Mouse (Mus musculus): Measurements from ENCODE around the gene Atp6v1fnb. TPM values are rescaled to one million over a fixed set of nuclear protein-coding genes. Genes with fewer than 3 reads are reported as not detected.

The Atp6v1fnb gene
- 0.34 TPM in 1 of 2 replicates, not detected in the other for polyA plus RNA-seq (2012; rRNA removed)

DNA sequence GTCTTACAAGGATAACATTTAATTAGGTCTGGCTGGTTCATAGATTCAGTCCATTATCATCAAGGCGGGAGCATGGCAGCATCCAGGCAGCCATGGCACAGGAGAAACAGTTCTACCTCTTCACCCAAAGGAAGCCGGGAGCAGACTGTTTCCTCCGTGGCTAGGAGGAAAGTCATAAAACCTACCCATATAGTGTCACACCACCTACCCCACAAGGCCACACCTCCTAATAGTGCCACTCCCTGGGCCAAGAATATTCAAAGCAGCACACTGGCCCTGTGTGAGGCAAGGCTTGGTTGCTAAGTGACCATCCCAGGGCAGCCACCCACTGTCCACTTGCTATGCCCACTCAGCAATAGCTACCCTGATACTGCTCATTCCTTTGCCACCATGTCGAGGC, at the start of gene Atp6v1fnb:
Atp6v1fnb (plus strand) TSS at position 301 of the 400 bp plus-strand sequence.
- Histone ChIP-seq H3K4me1 (ENCODE audit: control insufficient read depth, insufficient read depth, insufficient read length) (peaks cover 19% of the 10 kb centered on the region; the same call in 1 of the 2 replicates), H3K4me3 (ENCODE audit: extremely low read depth, insufficient read depth, insufficient read length) (no peak within 1 kb of the TSS), H3K27ac (ENCODE audit: insufficient read depth, low read length) (no peak within 1 kb of the TSS), H3K27me3 (ENCODE audit: control insufficient read depth, insufficient read depth, low read length) (no peaks in the 10 kb centered on the region), H3K36me3 (ENCODE audit: control insufficient read depth, insufficient read depth, low read length) (peaks cover 7% of the 10 kb centered on the region)
- DNase-seq (ENCODE audit: low read depth in 1 of 2, low spot score in 2 of 2) = no peak
- WGBS = 90% methylated on average over 4 of the region's 4 CpGs
- no peak for TF ChIP-seq POLR2A (IDR thresholded peaks at IDR 0.05; ENCODE audit: low read depth, low read length)

GRCm38 (mm10) chr6:29425118-29425517, 46.1 kb upstream of the Atp6v1fnb start:
- Histone ChIP-seq H3K4me3 (ENCODE audit: extremely low read depth, insufficient read depth, insufficient read length) (no peak overlapping the region), H3K4me1 (ENCODE audit: control insufficient read depth, insufficient read depth, insufficient read length) (no peaks in the 10 kb centered on the region), H3K27me3 (ENCODE audit: control insufficient read depth, insufficient read depth, low read length) (no peaks in the 10 kb centered on the region), H3K27ac (ENCODE audit: insufficient read depth, low read length) (no peak overlapping the region), H3K36me3 (ENCODE audit: control insufficient read depth, insufficient read depth, low read length) (no peaks in the 10 kb centered on the region)
- no peak for TF ChIP-seq CTCF (IDR thresholded peaks at IDR 0.05; ENCODE audit: extremely low read depth, insufficient read depth, insufficient read length, insufficient replicate concordance)
- no peak for TF ChIP-seq POLR2A (IDR thresholded peaks at IDR 0.05; ENCODE audit: low read depth, low read length)
- DNase-seq (ENCODE audit: low read depth in 1 of 2, low spot score in 2 of 2) = no peak
- WGBS = 92% methylated on average over 8 of the region's 8 CpGs

GRCm38 (mm10) chr6:29426331-29426730, 44.9 kb upstream of the Atp6v1fnb start:
- no peak for DNase-seq (ENCODE audit: low read depth in 1 of 2, low spot score in 2 of 2)
- no peak overlapping the region for H3K27ac ChIP-seq (ENCODE audit: insufficient read depth, low read length)
- no peaks in the 10 kb centered on the region for H3K36me3 ChIP-seq (ENCODE audit: control insufficient read depth, insufficient read depth, low read length)
- 87% methylated on average over 6 of the region's 6 CpGs for WGBS
- H3K4me1 ChIP-seq (ENCODE audit: control insufficient read depth, insufficient read depth, insufficient read length) = no peaks in the 10 kb centered on the region
- no peak overlapping the region for H3K4me3 ChIP-seq (ENCODE audit: extremely low read depth, insufficient read depth, insufficient read length)
- TF ChIP-seq CTCF (IDR thresholded peaks at IDR 0.05; ENCODE audit: extremely low read depth, insufficient read depth, insufficient read length, insufficient replicate concordance) = no peak
- TF ChIP-seq POLR2A (IDR thresholded peaks at IDR 0.05; ENCODE audit: low read depth, low read length) = no peak
- H3K27me3 ChIP-seq (ENCODE audit: control insufficient read depth, insufficient read depth, low read length) = no peaks in the 10 kb centered on the region

DNA sequence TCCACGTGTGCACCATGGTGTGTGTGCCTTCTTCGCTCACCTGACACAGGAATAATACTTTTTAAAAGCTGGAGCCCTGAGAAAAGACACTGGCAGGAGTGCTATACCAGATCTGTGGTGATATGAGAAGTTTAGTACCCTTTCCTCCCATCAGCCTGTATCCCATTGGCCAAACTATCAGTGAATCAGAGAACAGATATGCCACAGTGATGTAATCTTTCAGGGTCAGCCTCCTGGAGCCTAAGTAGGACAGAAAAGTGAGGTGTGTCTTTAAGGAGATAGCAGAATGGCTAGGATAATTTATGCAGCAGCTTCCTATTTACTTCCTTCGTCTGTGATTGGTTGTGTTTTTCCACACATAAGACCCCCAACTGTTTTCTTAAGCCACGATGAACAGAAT, 43.1 kb upstream of the Atp6v1fnb start:
- H3K27me3 ChIP-seq (ENCODE audit: control insufficient read depth, insufficient read depth, low read length) = peaks cover 3% of the 10 kb centered on the region
- WGBS = 69% methylated on average over 4 of the region's 4 CpGs
- peaks cover under 1% of the 10 kb centered on the region; the same call in 1 of the 2 replicates for H3K4me1 ChIP-seq (ENCODE audit: control insufficient read depth, insufficient read depth, insufficient read length)
- DNase-seq (ENCODE audit: low read depth in 1 of 2, low spot score in 2 of 2) = no peak
- no peak overlapping the region for H3K27ac ChIP-seq (ENCODE audit: insufficient read depth, low read length)
- no peak for TF ChIP-seq CTCF (IDR thresholded peaks at IDR 0.05; ENCODE audit: extremely low read depth, insufficient read depth, insufficient read length, insufficient replicate concordance)
- TF ChIP-seq POLR2A (IDR thresholded peaks at IDR 0.05; ENCODE audit: low read depth, low read length) = no peak
- no peak overlapping the region for H3K4me3 ChIP-seq (ENCODE audit: extremely low read depth, insufficient read depth, insufficient read length)
- no peaks in the 10 kb centered on the region for H3K36me3 ChIP-seq (ENCODE audit: control insufficient read depth, insufficient read depth, low read length)

DNA sequence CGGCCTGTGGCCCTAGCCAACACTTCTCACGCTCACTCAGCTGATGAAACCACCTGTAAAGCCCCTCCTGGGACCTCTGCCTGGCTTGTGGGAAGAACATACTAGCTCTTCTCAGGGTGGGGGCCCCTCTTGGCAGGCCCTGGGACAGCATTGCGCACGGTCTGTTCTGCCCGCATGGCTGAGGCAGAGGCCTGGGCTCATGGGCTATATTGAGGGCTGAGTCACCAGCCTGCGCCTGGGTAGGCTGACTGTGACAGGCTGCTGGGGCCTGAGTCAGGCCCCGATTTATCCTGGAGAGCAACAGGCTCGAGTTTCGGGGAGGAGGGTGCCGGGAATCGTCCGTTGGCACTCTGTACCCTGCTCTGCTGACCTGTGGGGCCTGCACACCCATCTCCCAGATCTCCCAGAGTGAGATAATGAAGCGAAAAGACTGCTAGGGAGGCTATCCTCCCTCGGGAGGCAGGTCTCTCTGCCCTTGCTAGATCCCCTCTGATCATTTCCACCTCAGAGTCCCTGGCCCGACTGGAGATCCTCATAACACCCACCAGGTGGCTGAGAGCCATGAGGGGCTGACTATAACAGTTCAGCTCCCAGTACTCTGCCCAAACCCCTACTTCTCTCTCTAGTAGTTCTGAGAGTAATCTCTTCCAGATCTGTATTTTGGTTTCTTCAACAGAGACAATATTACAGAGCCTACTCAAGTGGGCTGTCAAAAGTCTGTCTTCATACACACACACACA, 40.4 kb upstream of the Atp6v1fnb start:
- H3K4me3 ChIP-seq (ENCODE audit: extremely low read depth, insufficient read depth, insufficient read length) = no peak overlapping the region
- DNase-seq (ENCODE audit: low read depth in 1 of 2, low spot score in 2 of 2) = no peak
- no peak for TF ChIP-seq CTCF (IDR thresholded peaks at IDR 0.05; ENCODE audit: extremely low read depth, insufficient read depth, insufficient read length, insufficient replicate concordance)
- TF ChIP-seq POLR2A (IDR thresholded peaks at IDR 0.05; ENCODE audit: low read depth, low read length) = no peak
- H3K4me1 ChIP-seq (ENCODE audit: control insufficient read depth, insufficient read depth, insufficient read length) = peaks cover 5% of the 10 kb centered on the region
- WGBS = 73% methylated on average over 15 of the region's 15 CpGs
- no peaks in the 10 kb centered on the region for H3K36me3 ChIP-seq (ENCODE audit: control insufficient read depth, insufficient read depth, low read length)
- no peak overlapping the region for H3K27ac ChIP-seq (ENCODE audit: insufficient read depth, low read length)
- peaks cover 12% of the 10 kb centered on the region for H3K27me3 ChIP-seq (ENCODE audit: control insufficient read depth, insufficient read depth, low read length)

DNA sequence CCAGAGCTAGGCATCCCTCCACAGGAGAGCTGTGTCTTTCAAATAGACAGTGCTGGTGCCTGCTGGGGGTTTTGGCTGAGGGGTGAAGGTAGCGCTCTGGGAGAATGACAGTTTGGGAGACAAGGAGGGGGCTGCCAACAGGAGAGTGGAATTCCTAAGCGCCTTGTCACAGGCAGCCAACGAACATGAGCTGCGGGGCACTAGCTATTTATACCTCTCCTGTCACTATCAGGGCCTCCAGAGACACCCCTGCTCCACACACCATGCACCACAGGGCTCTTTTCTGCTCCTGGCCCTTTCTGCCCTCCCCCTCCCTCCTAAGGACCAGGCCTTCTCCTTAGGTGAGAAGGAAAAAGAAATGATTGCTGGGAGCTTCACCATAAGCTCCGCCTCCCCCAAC, 39.8 kb upstream of the Atp6v1fnb start:
- peaks cover 14% of the 10 kb centered on the region for H3K27me3 ChIP-seq (ENCODE audit: control insufficient read depth, insufficient read depth, low read length)
- TF ChIP-seq POLR2A (IDR thresholded peaks at IDR 0.05; ENCODE audit: low read depth, low read length) = no peak
- no peak for TF ChIP-seq CTCF (IDR thresholded peaks at IDR 0.05; ENCODE audit: extremely low read depth, insufficient read depth, insufficient read length, insufficient replicate concordance)
- WGBS = 73% methylated on average over 5 of the region's 5 CpGs

GRCm38 (mm10) chr6:29432156-29432555, 39.1 kb upstream of the Atp6v1fnb start:
- no peak for TF ChIP-seq CTCF (IDR thresholded peaks at IDR 0.05; ENCODE audit: extremely low read depth, insufficient read depth, insufficient read length, insufficient replicate concordance)
- no peak for TF ChIP-seq POLR2A (IDR thresholded peaks at IDR 0.05; ENCODE audit: low read depth, low read length)
- Histone ChIP-seq H3K36me3 (ENCODE audit: control insufficient read depth, insufficient read depth, low read length) (no peaks in the 10 kb centered on the region), H3K4me1 (ENCODE audit: control insufficient read depth, insufficient read depth, insufficient read length) (peaks cover 5% of the 10 kb centered on the region), H3K27ac (ENCODE audit: insufficient read depth, low read length) (no peak overlapping the region), H3K4me3 (ENCODE audit: extremely low read depth, insufficient read depth, insufficient read length) (no peak overlapping the region), H3K27me3 (ENCODE audit: control insufficient read depth, insufficient read depth, low read length) (peaks cover 14% of the 10 kb centered on the region)
- no peak for DNase-seq (ENCODE audit: low read depth in 1 of 2, low spot score in 2 of 2)
- WGBS = 55% methylated on average over 3 of the region's 3 CpGs

More for the DNA sequence above, 39.8 kb upstream of the Atp6v1fnb start:
- Histone ChIP-seq H3K27ac (ENCODE audit: insufficient read depth, low read length) (no peak overlapping the region), H3K36me3 (ENCODE audit: control insufficient read depth, insufficient read depth, low read length) (no peaks in the 10 kb centered on the region), H3K4me1 (ENCODE audit: control insufficient read depth, insufficient read depth, insufficient read length) (peaks cover 5% of the 10 kb centered on the region), H3K4me3 (ENCODE audit: extremely low read depth, insufficient read depth, insufficient read length) (no peak overlapping the region)
- no peak for DNase-seq (ENCODE audit: low read depth in 1 of 2, low spot score in 2 of 2)
